Mouse (Mus musculus) stomach, embryonic 16.5 days (tissue): ENCODE results near the gene Jhy. TPM values are rescaled to one million over a fixed set of nuclear protein-coding genes. Genes with fewer than 3 reads are reported as not detected.

Experiments used
- ATAC-seq: fragments of 200-750 bp; cut with Nextera tagmentation; 2 replicates; pipeline ENCODE4 v1.8.0; 2017; ENCODE audit warnings: moderate number of reproducible peaks, moderate TSS enrichment; ENCODE audit not compliant: insufficient read depth, low FRiP score
- H3K27ac ChIP-seq: fragments of 300-500 bp; sonication (generic); 2 replicates; pipeline ENCODE4 v1.5.1; 2014; ENCODE audit warnings: low read length
- H3K27me3 ChIP-seq: fragments of 300-500 bp; sonication (generic); 2 replicates; pipeline ENCODE4 v1.6.1; 2014; ENCODE audit warnings: low read length, control low read depth, mixed read lengths; ENCODE audit not compliant: control insufficient read depth, insufficient read depth
- H3K36me3 ChIP-seq: fragments of 300-500 bp; sonication (generic); 2 replicates; pipeline ENCODE4 v1.6.1; 2014; ENCODE audit warnings: low read length; ENCODE audit not compliant: control insufficient read depth, insufficient read depth
- H3K4me1 ChIP-seq: fragments of 300-500 bp; sonication (generic); 2 replicates; pipeline ENCODE4 v1.6.1; 2014; ENCODE audit warnings: low read length, control low read depth, mixed read lengths; ENCODE audit not compliant: control insufficient read depth, insufficient read depth
- H3K4me2 ChIP-seq: fragments of 300-500 bp; sonication (generic); 2 replicates; pipeline ENCODE4 v1.6.1; 2014; ENCODE audit warnings: low read depth, low read length, mixed read lengths
- H3K4me3 ChIP-seq: fragments of 300-500 bp; sonication (generic); replicated peaks from 2 replicates; pipeline ENCODE4 v1.5.1; 2014; ENCODE audit warnings: mild to moderate bottlenecking, low read length
- H3K9ac ChIP-seq: fragments of 300-500 bp; sonication (generic); 2 replicates; pipeline ENCODE4 v1.6.1; 2014; ENCODE audit warnings: low read length
- H3K9me3 ChIP-seq: fragments of 300-500 bp; sonication (generic); replicated peaks from 2 replicates; pipeline ENCODE4 v1.6.1; 2016; ENCODE audit warnings: low read length, control low read depth; ENCODE audit not compliant: control insufficient read depth
- WGBS: fragments of 180-500 bp; shearing (Covaris S2); extraction: QIAGEN DNeasy Blood & Tissue Kit; methylation state at CpG from one replicate; pipeline ENCODE4 v1.1.7; 2014; 5-methylcytosine and 5-hydroxymethylcytosine counted together
- polyA plus RNA-seq: library from polyadenylated mRNA; unstranded; fragments of >200 nt; fragmentation: Nextera tagmentation; extraction: Ambion mirVana; gene quantifications from 2 replicates; pipeline ENCODE4 v1.2.1, GENCODE M21; 2015

The Jhy gene
- polyA plus RNA-seq, 1 experiment from 2014 or later: not detected

DNA sequence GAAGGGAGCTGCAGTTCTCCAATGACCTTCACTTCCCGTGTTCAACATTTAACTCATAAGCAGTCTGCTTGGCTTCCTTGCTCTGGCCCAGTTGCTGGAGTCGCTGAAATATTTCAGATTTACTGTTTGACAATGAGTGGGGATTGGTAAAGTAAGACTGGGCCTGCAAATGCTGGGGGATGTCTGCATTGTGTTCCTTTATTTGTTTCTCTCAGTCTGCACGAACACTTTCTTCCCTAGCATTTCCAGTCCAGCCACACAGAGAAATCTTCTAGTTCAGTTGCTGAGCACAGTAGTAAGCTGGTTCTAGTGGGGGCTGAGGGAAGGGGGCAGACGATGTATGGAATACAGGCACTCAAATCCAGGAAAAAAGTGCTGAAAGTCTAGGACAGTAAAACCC lies 89.0 kb downstream of the Jhy start:
- ATAC-seq: no peak
- H3K36me3 ChIP-seq: no peaks in the 10 kb centered on the region
- H3K4me2 ChIP-seq: no peak overlapping the region
- H3K4me3 ChIP-seq: no peak overlapping the region
- no peaks in the 10 kb centered on the region for H3K9me3 ChIP-seq
- H3K27ac ChIP-seq: no peak overlapping the region
- WGBS: 2% methylated on average over 4 of the region's 4 CpGs
- no peak overlapping the region for H3K9ac ChIP-seq
- H3K27me3 ChIP-seq: peaks cover 94% of the 10 kb centered on the region
- H3K4me1 ChIP-seq: 0 out of 2 replicates have a peak, but pooled peaks cover 5% of the 10 kb centered on the region

DNA sequence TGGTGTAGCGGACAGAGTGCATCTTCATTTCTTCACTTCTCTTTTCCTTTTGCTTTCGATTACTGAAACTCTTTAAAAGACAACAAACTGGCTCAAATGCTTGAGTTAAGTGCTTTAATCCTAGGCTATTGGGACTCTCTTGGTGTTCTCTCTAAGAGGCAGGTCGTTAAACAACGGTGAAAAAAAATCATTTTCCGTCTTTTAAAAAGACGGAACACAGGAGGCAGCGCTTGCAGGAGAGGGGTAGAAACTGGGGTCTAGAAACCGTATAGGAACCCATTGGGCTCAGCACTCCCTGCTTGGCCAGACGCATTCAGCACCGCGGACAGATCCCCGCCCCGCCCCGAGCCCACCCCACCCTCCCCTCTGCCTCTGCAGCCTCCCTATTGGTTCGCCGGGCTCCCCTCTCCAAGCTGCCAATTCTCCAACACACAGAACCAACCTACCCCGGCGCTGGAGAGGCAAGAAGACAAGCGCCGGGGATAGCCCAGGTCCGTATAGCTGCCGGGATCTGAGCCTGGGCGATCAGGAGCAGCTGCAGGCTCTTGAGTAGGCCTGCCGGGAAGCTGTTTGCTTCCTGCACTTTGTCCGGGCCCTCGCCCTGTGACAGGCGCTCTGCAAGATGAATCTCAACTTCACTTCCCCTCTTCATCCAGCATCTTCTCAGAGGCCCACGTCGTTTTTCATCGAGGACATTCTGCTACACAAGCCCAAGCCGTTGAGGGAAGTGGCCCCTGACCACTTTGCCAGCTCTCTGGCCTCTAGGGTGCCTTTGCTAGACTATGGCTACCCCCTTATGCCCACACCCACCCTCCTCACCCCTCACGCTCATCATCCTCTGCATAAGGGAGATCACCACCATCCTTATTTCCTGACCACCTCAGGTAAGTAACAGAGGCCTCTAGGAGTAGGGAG lies 90.1 kb downstream of the Jhy start, which contains the start of gene Bsx:
TSS of gene Bsx (plus strand) at position 572 of the 915 bp plus-strand sequence.
- WGBS: 4% methylated on average over 32 of the region's 32 CpGs

DNA sequence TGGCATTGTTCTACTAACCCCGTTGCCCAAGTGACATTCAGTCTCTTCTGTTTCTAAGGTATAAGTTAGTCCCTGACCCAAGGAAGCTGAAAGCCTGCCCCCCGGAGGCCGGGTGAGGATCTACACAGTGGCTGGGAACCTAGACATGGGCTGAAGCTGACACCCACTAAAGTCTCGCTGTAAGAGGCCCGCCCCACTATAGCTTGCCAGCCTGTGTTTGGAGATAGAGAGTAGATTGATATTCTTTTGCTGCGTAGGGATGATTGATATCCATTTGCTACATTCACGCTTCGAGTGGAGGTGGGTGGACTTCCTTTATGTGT lies 91.8 kb downstream of the Jhy start:
- H3K27ac ChIP-seq: no peak overlapping the region
- ATAC-seq: no peak
- 6% methylated on average over 8 of the region's 8 CpGs for WGBS
- no peaks in the 10 kb centered on the region for H3K36me3 ChIP-seq
- no peaks in the 10 kb centered on the region for H3K4me1 ChIP-seq
- no peaks in the 10 kb centered on the region for H3K9me3 ChIP-seq
- H3K4me2 ChIP-seq: peak overlapping the region; percentile 33; the same call in 1 of the 2 replicates
- H3K27me3 ChIP-seq: peaks cover 72% of the 10 kb centered on the region
- H3K4me3 ChIP-seq: peak overlapping the region; percentile 20
- H3K9ac ChIP-seq: no peak overlapping the region

More for the DNA sequence above, 90.1 kb downstream of the Jhy start, which contains the start of gene Bsx:
- Histone ChIP-seq H3K27ac (no peak within 1 kb of the TSS), H3K9ac (no peak within 1 kb of the TSS), H3K9me3 (no peaks in the 10 kb centered on the region), H3K36me3 (no peaks in the 10 kb centered on the region), H3K4me1 (0 out of 2 replicates have a peak, but pooled peaks cover 5% of the 10 kb centered on the region), H3K4me3 (peak within 1 kb of the TSS; percentile 29), H3K4me2 (peak within 1 kb of the TSS; percentile 42), H3K27me3 (peaks cover 89% of the 10 kb centered on the region)
- peak; percentile 77 for ATAC-seq

DNA sequence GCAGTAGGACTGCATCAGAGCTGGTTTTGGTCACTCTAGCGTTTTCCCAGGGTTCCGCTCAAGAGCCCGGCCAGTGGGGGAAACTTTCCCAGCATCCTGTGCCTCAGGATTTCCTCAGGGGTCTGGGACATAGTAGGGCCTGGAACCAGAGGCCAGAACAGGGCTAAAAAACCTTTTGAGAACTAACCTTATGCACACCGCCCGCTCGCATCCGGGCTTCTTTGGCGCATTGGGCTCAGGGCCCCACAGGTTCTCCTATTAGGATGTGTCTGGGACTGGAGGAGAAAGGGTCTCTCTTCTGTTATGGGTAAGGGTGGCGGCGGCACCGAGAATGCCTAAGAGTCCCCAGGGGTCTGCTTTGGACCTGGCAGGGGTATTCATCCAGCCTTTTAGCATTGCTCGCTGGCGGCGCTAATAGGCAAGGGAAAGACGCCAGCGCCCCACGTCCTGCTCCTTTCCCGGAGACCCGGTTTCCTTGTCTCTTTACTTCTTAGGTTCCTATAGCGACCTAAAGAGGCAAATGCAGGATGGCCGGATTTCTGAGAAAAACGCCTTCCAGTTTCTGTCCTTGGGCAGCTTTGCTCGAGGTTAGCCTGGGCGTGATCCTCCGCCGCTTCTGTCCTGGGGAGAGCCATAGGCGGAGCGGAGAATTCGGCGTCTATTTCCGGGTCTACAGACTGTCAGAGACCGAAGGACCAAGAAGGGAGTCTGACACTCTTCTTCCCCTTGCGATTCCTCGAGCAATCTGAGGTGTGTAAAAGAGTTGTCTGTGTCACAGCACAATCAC lies 92.4 kb downstream of the Jhy start:
- no peaks in the 10 kb centered on the region for H3K36me3 ChIP-seq
- no peaks in the 10 kb centered on the region for H3K4me1 ChIP-seq
- no peaks in the 10 kb centered on the region for H3K9me3 ChIP-seq
- 1% methylated on average over 34 of the region's 34 CpGs for WGBS
- H3K27ac ChIP-seq: no peak overlapping the region
- H3K4me2 ChIP-seq: peak overlapping the region; percentile 33; the same call in 1 of the 2 replicates
- H3K9ac ChIP-seq: no peak overlapping the region
- no peak for ATAC-seq
- peaks cover 66% of the 10 kb centered on the region for H3K27me3 ChIP-seq
- peak overlapping the region; percentile 20 for H3K4me3 ChIP-seq

DNA sequence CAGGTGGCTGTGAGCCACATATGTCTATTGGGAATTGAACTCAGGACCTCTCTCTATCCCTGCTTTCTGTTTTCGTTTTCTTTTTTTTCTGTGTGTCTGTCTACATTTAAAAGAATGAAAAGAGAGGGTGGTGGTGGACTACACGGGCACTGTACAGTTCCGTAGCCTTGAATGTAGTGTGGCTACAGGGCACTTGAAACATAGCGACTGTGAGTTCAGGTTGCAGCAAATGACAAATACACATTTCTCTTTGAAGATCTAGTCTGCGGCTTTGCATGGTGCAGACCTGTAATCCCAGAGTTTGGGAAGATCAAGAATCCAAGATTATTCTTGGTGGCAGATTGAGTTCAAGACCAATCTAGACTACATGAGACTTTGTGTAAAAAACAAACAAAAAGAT lies 93.6 kb downstream of the Jhy start:
- Histone ChIP-seq H3K9ac (no peak overlapping the region), H3K9me3 (no peaks in the 10 kb centered on the region), H3K4me2 (no peak overlapping the region), H3K4me1 (no peaks in the 10 kb centered on the region), H3K4me3 (no peak overlapping the region), H3K36me3 (no peaks in the 10 kb centered on the region), H3K27ac (no peak overlapping the region), H3K27me3 (peaks cover 55% of the 10 kb centered on the region)
- 81% methylated on average over 5 of the region's 5 CpGs for WGBS
- no peak for ATAC-seq

DNA sequence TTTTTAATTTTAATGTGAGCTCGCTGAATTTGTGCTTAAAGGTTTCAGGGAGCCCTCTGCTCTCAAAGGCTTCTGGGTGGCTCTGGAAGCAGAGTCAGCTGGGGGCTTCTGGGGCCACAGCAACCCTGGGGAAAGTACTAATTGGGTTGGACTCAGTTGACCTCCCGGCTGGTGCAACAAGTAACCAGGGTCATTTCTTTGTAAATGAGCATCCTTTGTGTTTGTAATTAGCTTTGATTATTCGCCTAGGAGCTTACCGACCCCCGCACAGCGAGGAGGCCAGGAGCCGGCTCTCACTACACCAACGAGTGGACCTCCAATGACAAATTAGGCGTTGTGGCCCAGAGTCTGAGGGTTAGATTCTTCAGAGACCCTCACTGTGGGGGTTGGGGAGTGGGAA lies 104.7 kb downstream of the Jhy start:
- no peaks in the 10 kb centered on the region; the same call in 1 of the 2 replicates for H3K27me3 ChIP-seq
- no peaks in the 10 kb centered on the region for H3K4me1 ChIP-seq
- no peaks in the 10 kb centered on the region for H3K9me3 ChIP-seq
- ATAC-seq: no peak
- H3K27ac ChIP-seq: no peak overlapping the region
- peak overlapping the region; percentile 40 for H3K4me3 ChIP-seq
- WGBS: 11% methylated on average over 9 of the region's 9 CpGs
- H3K4me2 ChIP-seq: peak overlapping the region; percentile 57
- H3K36me3 ChIP-seq: no peaks in the 10 kb centered on the region
- H3K9ac ChIP-seq: no peak overlapping the region

DNA sequence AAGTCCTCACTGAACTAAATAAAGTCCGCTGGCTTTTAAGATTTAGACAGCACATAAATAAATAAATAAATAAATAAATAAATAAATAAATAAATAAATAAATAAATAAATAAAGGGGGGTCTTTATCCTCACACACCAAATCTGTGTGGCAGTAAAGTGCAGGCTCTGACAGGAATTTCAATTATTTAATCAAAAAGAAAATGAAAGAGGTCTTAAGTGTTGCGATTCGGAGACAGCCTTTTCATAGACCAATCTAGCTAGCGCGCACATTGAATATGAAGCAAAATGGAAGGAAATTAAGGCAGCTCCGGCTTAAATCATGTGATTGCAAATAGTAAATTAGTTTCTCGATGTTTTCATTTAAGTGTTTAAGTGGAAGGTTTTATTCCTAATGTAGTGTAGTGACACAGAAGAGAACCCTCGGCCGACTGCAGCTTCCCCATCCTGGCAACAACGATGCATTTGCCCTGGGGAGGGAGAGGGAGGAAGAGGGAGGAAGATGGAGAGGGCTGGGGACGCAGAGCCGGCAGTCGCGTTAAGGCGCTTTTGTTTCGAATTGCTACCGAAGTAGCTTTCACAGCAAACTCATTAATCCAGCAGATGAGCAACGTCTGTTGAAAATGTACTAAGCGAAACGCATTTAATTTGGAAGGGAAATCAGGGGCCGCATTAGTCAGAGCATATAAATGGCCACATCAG lies 105.3 kb downstream of the Jhy start:
- no peak for ATAC-seq
- 13% methylated on average over 21 of the region's 21 CpGs for WGBS

DNA sequence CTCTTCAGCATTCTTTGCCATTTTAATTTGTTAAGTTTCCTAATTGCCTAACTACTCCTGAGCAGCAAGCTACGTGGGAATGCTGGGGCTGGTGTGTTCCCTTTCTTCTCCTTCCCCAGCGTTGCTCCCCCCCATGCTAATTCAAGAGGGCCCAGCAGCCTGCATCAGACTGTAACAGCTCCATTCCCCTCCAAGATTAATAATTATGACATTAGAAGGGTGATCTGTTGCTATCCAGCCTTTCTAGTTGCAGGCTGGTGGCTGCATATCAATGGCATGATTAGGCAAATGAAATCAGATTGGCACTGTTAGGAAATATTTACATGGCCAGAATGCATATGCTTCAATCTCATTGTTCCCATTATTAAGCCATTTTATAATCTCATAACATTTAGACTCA lies 112.4 kb downstream of the Jhy start:
- no peaks in the 10 kb centered on the region for H3K9me3 ChIP-seq
- no peak overlapping the region for H3K9ac ChIP-seq
- no peak for ATAC-seq
- H3K4me2 ChIP-seq: no peak overlapping the region
- no peaks in the 10 kb centered on the region for H3K27me3 ChIP-seq
- H3K27ac ChIP-seq: no peak overlapping the region
- whole genome bisulfite sequencing: 44% methylated on average over 2 of the region's 2 CpGs
- no peaks in the 10 kb centered on the region for H3K36me3 ChIP-seq
- no peaks in the 10 kb centered on the region for H3K4me1 ChIP-seq
- no peak overlapping the region for H3K4me3 ChIP-seq

More for the DNA sequence above, 105.3 kb downstream of the Jhy start:
- Histone ChIP-seq H3K4me3 (peak overlapping the region; percentile 40), H3K9ac (peak overlapping the region; percentile 4; the same call in 1 of the 2 replicates), H3K36me3 (no peaks in the 10 kb centered on the region), H3K4me2 (peak overlapping the region; percentile 57), H3K4me1 (no peaks in the 10 kb centered on the region), H3K9me3 (no peaks in the 10 kb centered on the region), H3K27me3 (no peaks in the 10 kb centered on the region; the same call in 1 of the 2 replicates), H3K27ac (no peak overlapping the region)
